Mouse (Mus musculus) neural tube, embryonic 11.5 days (tissue): ENCODE data around the gene Clic3. TPM values are rescaled to one million over a fixed set of nuclear protein-coding genes. Genes with fewer than 3 reads are reported as not detected.
A peak's percentile ranks its signal among the peaks of the same experiment; 100 is the strongest.

Experiments used
- ATAC-seq: fragments of 200-750 bp; cut with Nextera tagmentation; 2 replicates; pipeline ENCODE4 v1.8.0; 2017; ENCODE audit warnings: moderate number of reproducible peaks, mild to moderate bottlenecking, moderate TSS enrichment, moderate library complexity; ENCODE audit not compliant: insufficient read depth, low FRiP score, low TSS enrichment
- DNase-seq: peaks from one replicate; pipeline ENCODE4 v3.0.0-alpha.2; 2015; ENCODE audit warnings: low spot score
- H3K27ac ChIP-seq: fragments of 300-500 bp; sonication (generic); 2 replicates; pipeline ENCODE4 v1.5.1; 2014; ENCODE audit warnings: low read depth, mild to moderate bottlenecking, low read length
- H3K27me3 ChIP-seq: fragments of 300-500 bp; sonication (generic); 2 replicates; pipeline ENCODE4 v1.6.1; 2014; ENCODE audit warnings: mild to moderate bottlenecking, low read length, mixed read lengths; ENCODE audit not compliant: control insufficient read depth, insufficient read depth
- H3K36me3 ChIP-seq: fragments of 300-500 bp; sonication (generic); 2 replicates; pipeline ENCODE4 v1.6.1; 2014; ENCODE audit warnings: mild to moderate bottlenecking, low read length, moderate library complexity, mixed read lengths; ENCODE audit not compliant: control insufficient read depth, insufficient read depth
- H3K4me1 ChIP-seq: fragments of 300-500 bp; sonication (generic); 2 replicates; pipeline ENCODE4 v1.6.1; 2014; ENCODE audit warnings: low read length, mixed read lengths; ENCODE audit not compliant: control insufficient read depth, insufficient read depth
- H3K4me2 ChIP-seq: fragments of 300-500 bp; sonication (generic); 2 replicates; pipeline ENCODE4 v1.6.1; 2014; ENCODE audit warnings: low read depth, mild to moderate bottlenecking, moderate library complexity
- H3K4me3 ChIP-seq: fragments of 300-500 bp; sonication (generic); 2 replicates; pipeline ENCODE4 v1.5.1; 2014; ENCODE audit warnings: low read depth, low read length
- H3K9ac ChIP-seq: fragments of 300-500 bp; sonication (generic); 2 replicates; pipeline ENCODE4 v1.6.1; 2014; ENCODE audit warnings: mild to moderate bottlenecking, low read length
- H3K9me3 ChIP-seq: fragments of 300-500 bp; sonication (generic); 2 replicates; pipeline ENCODE4 v1.6.1; 2016; ENCODE audit warnings: low read length; ENCODE audit not compliant: control insufficient read depth
- WGBS: fragments of 180-500 bp; shearing (Covaris S2); extraction: QIAGEN DNeasy Blood & Tissue Kit; methylation state at CpG from one replicate; pipeline ENCODE4 v1.1.7; 2014; 5-methylcytosine and 5-hydroxymethylcytosine counted together
- polyA plus RNA-seq: library from polyadenylated mRNA; unstranded; fragments of >200 nt; fragmentation: Nextera tagmentation; extraction: Ambion mirVana; gene quantifications from 2 replicates; pipeline ENCODE4 v1.2.1, GENCODE M21; 2014

Clic3 gene
- polyA plus RNA-seq, 1 experiment from 2014 or later = 0.89 TPM

GRCm38 (mm10) chr2:25500071-25500575 is 43.5 kb downstream of the Clic3 start:
- Histone ChIP-seq H3K9ac (peak overlapping the region; percentile 54), H3K4me2 (peak overlapping the region; percentile 47), H3K27ac (no peak overlapping the region), H3K4me1 (peaks cover 8% of the 10 kb centered on the region; the same call in 1 of the 2 replicates), H3K4me3 (peak overlapping the region; percentile 67), H3K36me3 (peaks cover 7% of the 10 kb centered on the region), H3K27me3 (no peaks in the 10 kb centered on the region), H3K9me3 (no peaks in the 10 kb centered on the region)
- 72% methylated on average over 6 of the region's 6 CpGs for WGBS
- ATAC-seq = peak; percentile 51
- no peak for DNase-seq

GRCm38 (mm10) chr2:25500576-25501405 is 44.2 kb downstream of the Clic3 start, which contains the start of gene Fbxw5:
Gene Fbxw5, plus strand, starts transcription at chr2:25500750.
- no peaks in the 10 kb centered on the region for H3K9me3 ChIP-seq
- H3K27me3 ChIP-seq = no peaks in the 10 kb centered on the region
- H3K27ac ChIP-seq = no peak within 1 kb of the TSS
- peak within 1 kb of the TSS; percentile 78 for H3K9ac ChIP-seq
- H3K4me1 ChIP-seq = peaks cover 8% of the 10 kb centered on the region; the same call in 1 of the 2 replicates
- peak within 1 kb of the TSS; percentile 67 for H3K4me3 ChIP-seq
- ATAC-seq (peak; percentile 81), DNase-seq (peak; percentile 93)
- H3K36me3 ChIP-seq = peaks cover 9% of the 10 kb centered on the region
- WGBS = under 1% methylated on average over 39 of the region's 44 CpGs
- peak within 1 kb of the TSS; percentile 84 for H3K4me2 ChIP-seq

GRCm38 (mm10) chr2:25501593-25502486 is 45.2 kb downstream of the Clic3 start, which contains the start of gene C8g:
Gene C8g, minus strand, starts transcription at chr2:25501719.
- WGBS = 80% methylated on average over 20 of the region's 20 CpGs
- ATAC-seq (no peak), DNase-seq (no peak)
- Histone ChIP-seq H3K4me3 (peak within 1 kb of the TSS; percentile 67), H3K9me3 (no peaks in the 10 kb centered on the region), H3K27ac (no peak within 1 kb of the TSS), H3K4me1 (peaks cover 8% of the 10 kb centered on the region; the same call in 1 of the 2 replicates), H3K36me3 (peaks cover 9% of the 10 kb centered on the region), H3K4me2 (peak within 1 kb of the TSS; percentile 84), H3K9ac (peak within 1 kb of the TSS; percentile 78), H3K27me3 (no peaks in the 10 kb centered on the region)

- no peak overlapping the region for H3K27ac ChIP-seq
These were observed 46.1 kb downstream of the Clic3 start for GRCm38 (mm10) chr2:25502726-25503125.

GRCm38 (mm10) chr2:25504538-25504937 is 47.9 kb downstream of the Clic3 start:
- no peaks in the 10 kb centered on the region for H3K9me3 ChIP-seq
- H3K27me3 ChIP-seq = no peaks in the 10 kb centered on the region
- no peak overlapping the region for H3K4me3 ChIP-seq
- no peak overlapping the region for H3K9ac ChIP-seq
- H3K36me3 ChIP-seq = peaks cover 9% of the 10 kb centered on the region
- no peak for ATAC-seq
- H3K27ac ChIP-seq = no peak overlapping the region
- DNase-seq = no peak
- 98% methylated on average over 19 of the region's 19 CpGs for WGBS
- H3K4me1 ChIP-seq = peaks cover 8% of the 10 kb centered on the region; the same call in 1 of the 2 replicates
- no peak overlapping the region for H3K4me2 ChIP-seq

More at GRCm38 (mm10) chr2:25502726-25503125, 46.1 kb downstream of the Clic3 start:
- Histone ChIP-seq H3K4me2 (no peak overlapping the region), H3K27me3 (no peaks in the 10 kb centered on the region), H3K4me1 (peaks cover 8% of the 10 kb centered on the region; the same call in 1 of the 2 replicates), H3K4me3 (no peak overlapping the region), H3K36me3 (peaks cover 9% of the 10 kb centered on the region), H3K9ac (no peak overlapping the region), H3K9me3 (no peaks in the 10 kb centered on the region)
- DNase-seq = no peak
- ATAC-seq = no peak
- WGBS = 87% methylated on average over 3 of the region's 3 CpGs

GRCm38 (mm10) chr2:25505000-25505399 is 48.4 kb downstream of the Clic3 start:
- H3K27ac ChIP-seq = no peak overlapping the region
- H3K4me1 ChIP-seq = peaks cover 8% of the 10 kb centered on the region; the same call in 1 of the 2 replicates
- peaks cover 9% of the 10 kb centered on the region for H3K36me3 ChIP-seq
- H3K27me3 ChIP-seq = no peaks in the 10 kb centered on the region
- DNase-seq (no peak), ATAC-seq (no peak)
- no peak overlapping the region for H3K4me2 ChIP-seq
- 71% methylated on average over 1 of the region's 1 CpGs for WGBS
- H3K9ac ChIP-seq = no peak overlapping the region
- no peak overlapping the region for H3K4me3 ChIP-seq
- no peaks in the 10 kb centered on the region for H3K9me3 ChIP-seq

GRCm38 (mm10) chr2:25505860-25506259 is 49.2 kb downstream of the Clic3 start:
- Histone ChIP-seq H3K4me2 (no peak overlapping the region), H3K27ac (no peak overlapping the region), H3K9ac (no peak overlapping the region), H3K27me3 (no peaks in the 10 kb centered on the region), H3K4me1 (peaks cover 8% of the 10 kb centered on the region; the same call in 1 of the 2 replicates), H3K4me3 (no peak overlapping the region), H3K9me3 (no peaks in the 10 kb centered on the region), H3K36me3 (peaks cover 9% of the 10 kb centered on the region)
- 95% methylated on average over 4 of the region's 4 CpGs for WGBS
- no peak for DNase-seq
- ATAC-seq = no peak

- WGBS = 37% methylated on average over 5 of the region's 5 CpGs
- no peak overlapping the region for H3K4me3 ChIP-seq
- peaks cover 9% of the 10 kb centered on the region for H3K36me3 ChIP-seq
- ATAC-seq (no peak), DNase-seq (no peak)
- no peaks in the 10 kb centered on the region for H3K9me3 ChIP-seq
- H3K9ac ChIP-seq = no peak overlapping the region
- H3K4me2 ChIP-seq = no peak overlapping the region
- no peak overlapping the region for H3K27ac ChIP-seq
- no peaks in the 10 kb centered on the region for H3K27me3 ChIP-seq
- 0 out of 2 replicates have a peak, but pooled peaks cover 1% of the 10 kb centered on the region for H3K4me1 ChIP-seq
These were observed 50.3 kb downstream of the Clic3 start for GRCm38 (mm10) chr2:25506964-25507363.
